7 mouse cellular contexts compared by ENCODE assay signal in the genomic region with DNA sequence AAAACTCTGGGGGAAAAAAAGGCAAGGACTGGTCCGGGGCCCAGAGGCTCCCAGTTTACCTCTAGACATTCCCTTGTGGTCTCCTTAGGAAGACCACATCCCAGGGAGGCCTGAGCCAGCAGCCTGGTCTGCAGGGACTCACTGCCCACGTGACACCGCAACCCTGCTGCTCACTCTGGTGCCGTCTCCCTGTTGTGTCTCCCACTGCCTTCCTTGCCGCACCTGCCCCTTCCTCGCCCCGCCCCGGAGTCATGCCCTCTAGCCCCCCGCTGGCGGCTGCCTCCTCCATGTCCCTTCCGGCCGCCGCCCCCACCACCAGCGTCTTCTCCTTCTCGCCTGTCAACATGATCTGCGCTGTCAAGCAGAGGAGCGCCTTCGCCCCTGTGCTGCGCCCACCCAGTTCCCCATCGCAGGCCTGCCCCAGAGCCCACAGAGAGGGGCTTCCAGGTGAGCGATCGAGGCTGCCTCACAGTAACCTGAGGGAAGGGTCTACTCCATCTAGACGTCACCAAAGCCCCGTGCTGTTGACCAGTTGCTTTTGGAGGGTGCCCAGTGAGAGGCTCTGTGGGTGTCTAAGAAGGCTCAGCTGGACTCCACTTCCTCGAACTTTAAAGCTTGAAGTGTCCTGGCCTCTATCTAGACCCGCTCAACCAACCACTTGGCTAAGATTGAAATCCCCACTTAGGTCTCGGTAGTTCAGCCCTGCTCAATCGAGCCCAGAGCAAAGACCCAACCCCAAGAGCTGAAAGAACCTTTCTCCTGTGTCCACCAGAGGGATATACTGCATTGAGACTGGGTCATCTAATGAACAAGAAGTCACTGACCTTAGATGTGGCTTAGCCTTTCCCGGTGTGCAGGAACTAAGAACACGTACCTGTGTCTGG. TPM values are rescaled to one million over a fixed set of nuclear protein-coding genes. Genes with fewer than 3 reads are reported as not detected.
DNase-seq lines count a peak whose midpoint lies in the region; ATAC-seq lines count a peak whose summit lies in the region.

No protein-coding gene starts in this region.

- peak; percentile 8 for DNase-seq in brain, adult 2 months (ENCODE audit: low read depth, low spot score)
- peak; percentile 48 for DNase-seq in embryonic facial prominence, embryonic 10.5 days (ENCODE audit: low spot score)
- DNase-seq in left cerebral cortex, postnatal 25 days (ENCODE audit: low spot score in 2 of 2), result no peak
- no peak for DNase-seq in left cerebral cortex, adult 11 months (ENCODE audit: low spot score)
- no peak for DNase-seq in ovary, postnatal 10 days (ENCODE audit: low spot score)

- peak; percentile 61; the same call in 1 of the 2 replicates for ATAC-seq in hindbrain, embryonic 15.5 days (ENCODE audit: low FRiP score, low read depth)
- ATAC-seq in midbrain, embryonic 13.5 days, result peak; percentile 62

- no peaks in the 10 kb centered on the region for H3K36me3 ChIP-seq in embryonic facial prominence, embryonic 10.5 days (replicated peaks)
- H3K36me3 ChIP-seq in hindbrain, embryonic 15.5 days, result no peaks in the 10 kb centered on the region
- no peaks in the 10 kb centered on the region for H3K36me3 ChIP-seq in midbrain, embryonic 13.5 days

- intact Hi-C loops in left cerebral cortex, postnatal 25 days (cut with DNase I), result no loop called here

- peaks cover 25% of the 10 kb centered on the region for H3K4me1 ChIP-seq in embryonic facial prominence, embryonic 10.5 days
- H3K4me1 ChIP-seq in hindbrain, embryonic 15.5 days (replicated peaks), result peaks cover 8% of the 10 kb centered on the region
- H3K4me1 ChIP-seq in midbrain, embryonic 13.5 days (replicated peaks), result peaks cover 12% of the 10 kb centered on the region

- H3K4me3 ChIP-seq in embryonic facial prominence, embryonic 10.5 days, result peak overlapping the region; percentile 59
- peak overlapping the region; percentile 30 for H3K4me3 ChIP-seq in hindbrain, embryonic 15.5 days
- peak overlapping the region; percentile 32 for H3K4me3 ChIP-seq in midbrain, embryonic 13.5 days (replicated peaks)

- peaks cover 73% of the 10 kb centered on the region for H3K27me3 ChIP-seq in embryonic facial prominence, embryonic 10.5 days (replicated peaks; ENCODE audit: low read depth, poor library complexity, severe bottlenecking)
- H3K27me3 ChIP-seq in hindbrain, embryonic 15.5 days, result peaks cover 36% of the 10 kb centered on the region
- H3K27me3 ChIP-seq in midbrain, embryonic 13.5 days, result peaks cover 39% of the 10 kb centered on the region

- peak overlapping the region; percentile 44; the same call in 1 of the 2 replicates for H3K27ac ChIP-seq in embryonic facial prominence, embryonic 10.5 days (replicated peaks)
- no peak overlapping the region for H3K27ac ChIP-seq in hindbrain, embryonic 15.5 days (replicated peaks)
- H3K27ac ChIP-seq in midbrain, embryonic 13.5 days, result no peak overlapping the region

- WGBS in embryonic facial prominence, embryonic 10.5 days, result 6% methylated on average over 30 of the region's 30 CpGs
- WGBS in hindbrain, embryonic 15.5 days, result 11% methylated on average over 30 of the region's 30 CpGs
- WGBS in midbrain, embryonic 13.5 days, result 7% methylated on average over 29 of the region's 30 CpGs

- peak overlapping the region; percentile 31 for H3K9ac ChIP-seq in hindbrain, embryonic 15.5 days
- H3K9ac ChIP-seq in midbrain, embryonic 13.5 days (replicated peaks), result peak overlapping the region; percentile 54

- no peaks in the 10 kb centered on the region for H3K9me3 ChIP-seq in embryonic facial prominence, embryonic 10.5 days
- no peaks in the 10 kb centered on the region for H3K9me3 ChIP-seq in hindbrain, embryonic 15.5 days
- H3K9me3 ChIP-seq in midbrain, embryonic 13.5 days, result no peaks in the 10 kb centered on the region

- peak overlapping the region; percentile 57 for H3K4me2 ChIP-seq in hindbrain, embryonic 15.5 days
- peak overlapping the region; percentile 55 for H3K4me2 ChIP-seq in midbrain, embryonic 13.5 days (replicated peaks)

RNA-seq across cellular contexts. Expression of gene Cpxm1, which starts 31.9 kb away (rescaled TPM):
- 63.6 and 69.7 TPM in 2 replicates for polyA plus RNA-seq in embryonic facial prominence, embryonic 10.5 days (2016; fragmentation: Nextera tagmentation; extraction: Ambion mirVana)
- polyA plus RNA-seq in hindbrain, embryonic 15.5 days (2015; fragmentation: Nextera tagmentation; extraction: Ambion mirVana), result 29.0 and 32.6 TPM in 2 replicates
- polyA plus RNA-seq in midbrain, embryonic 13.5 days (2015; fragmentation: Nextera tagmentation; extraction: Ambion mirVana), result 13.6 and 16.4 TPM in 2 replicates
- 1 to 10 TPM; 5.5 to 7.4 TPM for total RNA-seq in left cerebral cortex, postnatal 25 days (2021)

RNA-seq across cellular contexts. Expression of gene Gm28372, which starts 39.6 kb away (rescaled TPM):
- 0.08 TPM in 1 of 2 replicates, not detected in the other for polyA plus RNA-seq in embryonic facial prominence, embryonic 10.5 days (2016; fragmentation: Nextera tagmentation; extraction: Ambion mirVana)
- polyA plus RNA-seq in hindbrain, embryonic 15.5 days (2015; fragmentation: Nextera tagmentation; extraction: Ambion mirVana), result 0.12 and 0.26 TPM in 2 replicates
- polyA plus RNA-seq in midbrain, embryonic 13.5 days (2015; fragmentation: Nextera tagmentation; extraction: Ambion mirVana), result 0.17 TPM in 2 replicates
- total RNA-seq in left cerebral cortex, postnatal 25 days (2021), result not detected

RNA-seq across cellular contexts. Expression of gene 1700020A23Rik, which starts 39.6 kb away (rescaled TPM):
- not detected in 2 replicates for polyA plus RNA-seq in embryonic facial prominence, embryonic 10.5 days (2016; fragmentation: Nextera tagmentation; extraction: Ambion mirVana)
- polyA plus RNA-seq in hindbrain, embryonic 15.5 days (2015; fragmentation: Nextera tagmentation; extraction: Ambion mirVana), result 0.38 and 0.97 TPM in 2 replicates
- polyA plus RNA-seq in midbrain, embryonic 13.5 days (2015; fragmentation: Nextera tagmentation; extraction: Ambion mirVana), result 0.46 and 0.58 TPM in 2 replicates
- total RNA-seq in left cerebral cortex, postnatal 25 days (2021), result not detected

RNA-seq across cellular contexts. Expression of gene Tmem239, which starts 40.8 kb away (rescaled TPM):
- not detected in 2 replicates for polyA plus RNA-seq in embryonic facial prominence, embryonic 10.5 days (2016; fragmentation: Nextera tagmentation; extraction: Ambion mirVana)
- 0.36 TPM in 1 of 2 replicates, not detected in the other for polyA plus RNA-seq in hindbrain, embryonic 15.5 days (2015; fragmentation: Nextera tagmentation; extraction: Ambion mirVana)
- polyA plus RNA-seq in midbrain, embryonic 13.5 days (2015; fragmentation: Nextera tagmentation; extraction: Ambion mirVana), result not detected in 2 replicates
- total RNA-seq in left cerebral cortex, postnatal 25 days (2021), result not detected

RNA-seq across cellular contexts. Expression of gene Vps16, which starts 58.7 kb away (rescaled TPM):
- 112 and 122 TPM in 2 replicates for polyA plus RNA-seq in embryonic facial prominence, embryonic 10.5 days (2016; fragmentation: Nextera tagmentation; extraction: Ambion mirVana)
- polyA plus RNA-seq in hindbrain, embryonic 15.5 days (2015; fragmentation: Nextera tagmentation; extraction: Ambion mirVana), result 102 and 105 TPM in 2 replicates
- polyA plus RNA-seq in midbrain, embryonic 13.5 days (2015; fragmentation: Nextera tagmentation; extraction: Ambion mirVana), result 112 and 124 TPM in 2 replicates
- 10 to 100 TPM; 83.5 to 88.3 TPM for total RNA-seq in left cerebral cortex, postnatal 25 days (2021)

Comparison
In these comparisons a context has a peak if more than half of its experiments do, and no peak if none do; other contexts are left out.
1. DNase-seq: peak in brain, adult 2 months (single experiment) and embryonic facial prominence, embryonic 10.5 days (single experiment); none in left cerebral cortex, postnatal 25 days (0 of 2), left cerebral cortex, adult 11 months (single experiment) and ovary, postnatal 10 days (single experiment).
2. Peak in every context shown above with its lines, with median percentiles within 50 percentile points of each other: H3K4me3 ChIP-seq.